Comparison of ENCODE assay signal across 17 mouse cellular contexts in genomic region chr9:97788151-97788670, GRCm38 (mm10).
A peak's percentile ranks its signal among the peaks of the same experiment; 100 is the strongest.
DNase-seq lines count a peak whose midpoint lies in the region; ATAC-seq lines count a peak whose summit lies in the region.
"Had no signal": no experiment of that assay in that cellular context is flagged by ENCODE, and none has a peak within 500 bp of the region (broad histone marks: within the 10 kb centered on the region; RNA-seq: fewer than 3 reads in every experiment).

No protein-coding gene starts in this region.

- DNase-seq in adrenal gland, adult 2 months: peak; percentile 36
- DNase-seq in adrenal gland, adult 18-20 months (ENCODE audit: low spot score in 2 of 2): no peak
- peak; percentile 49 for DNase-seq in heart, adult 11 months
- DNase-seq in heart, adult 8-10 months (ENCODE audit: low spot score): no peak
- DNase-seq in adrenal gland, postnatal 36 days: peak; percentile 31 to 37
- DNase-seq in cerebellum, postnatal 4 days (ENCODE audit: low spot score in 2 of 2): no peak
- DNase-seq: cerebellum, adult 11-12 months; cerebellum, adult 8-10 months; cerebellum, postnatal 36 days; forebrain, postnatal 0 days; gastrocnemius, adult 2 months; gastrocnemius, postnatal 14 days; heart, adult 18-20 months had no signal

- no peak for ATAC-seq in erythroid progenitor cell, adult 5-6 weeks (replicated peaks; ENCODE audit: low FRiP score, poor library complexity, severe bottlenecking)
- ATAC-seq: forebrain, embryonic 14.5 days; forebrain, postnatal 0 days; intestine, postnatal 0 days; Patski had no signal

Comparison
In these comparisons a context has a peak if more than half of its experiments do, and no peak if none do; other contexts are left out.
1. DNase-seq: peak in adrenal gland, adult 2 months (single experiment), heart, adult 11 months (single experiment) and adrenal gland, postnatal 36 days (2 of 2); none in adrenal gland, adult 18-20 months (0 of 2), heart, adult 8-10 months (single experiment) and cerebellum, postnatal 4 days (0 of 2).